ENCODE assay signal across 8 mouse cellular contexts in the genomic region with DNA sequence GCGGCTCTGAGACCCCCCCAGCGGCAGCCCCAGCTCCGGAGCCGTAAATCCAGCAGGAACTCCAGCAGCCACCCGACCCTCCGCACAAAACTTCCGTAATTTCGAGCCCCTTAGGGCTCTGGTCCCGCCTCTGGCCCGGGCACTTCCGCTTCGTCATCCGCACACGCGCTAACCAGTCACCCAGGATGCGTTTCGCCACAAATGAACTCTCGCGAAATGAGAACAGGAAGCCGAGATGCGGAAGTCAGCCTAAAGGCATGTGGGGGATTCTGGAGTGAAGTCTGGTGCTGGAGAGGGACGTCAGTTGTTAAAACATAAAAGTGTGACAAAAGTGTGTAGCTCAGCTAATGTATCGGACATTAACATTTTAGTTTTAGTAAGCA. TPM values are rescaled to one million over a fixed set of nuclear protein-coding genes. Genes with fewer than 3 reads are reported as not detected.
DNase-seq lines count a peak whose midpoint lies in the region; ATAC-seq lines count a peak whose summit lies in the region.

Vps4b (minus strand) TSS at position 187 of the 383 bp plus-strand sequence.

- peak within 1 kb of the TSS; percentile 62 for H3K4me2 ChIP-seq in hindbrain, embryonic 12.5 days (replicated peaks)

- peak within 1 kb of the TSS; percentile 100 for H3K4me3 ChIP-seq in hindbrain, embryonic 12.5 days

- ATAC-seq in hindbrain, embryonic 12.5 days (ENCODE audit: low FRiP score) = peak; percentile 99

- H3K27me3 ChIP-seq in hindbrain, embryonic 12.5 days = no peaks in the 10 kb centered on the region

- no peaks in the 10 kb centered on the region for H3K9me3 ChIP-seq in hindbrain, embryonic 12.5 days (replicated peaks)

- 0 out of 2 replicates have a peak, but pooled peaks cover 3% of the 10 kb centered on the region for H3K36me3 ChIP-seq in hindbrain, embryonic 12.5 days

- peaks cover 19% of the 10 kb centered on the region for H3K4me1 ChIP-seq in hindbrain, embryonic 12.5 days

- peak within 1 kb of the TSS; percentile 96 for H3K9ac ChIP-seq in hindbrain, embryonic 12.5 days

- WGBS in hindbrain, embryonic 12.5 days = under 1% methylated on average over 23 of the region's 23 CpGs

- DNase-seq in NIH3T3 (ENCODE audit: low read depth) = peak; percentile 98
- DNase-seq in cerebellum, postnatal 10 days = peak; percentile 93 to 95
- peak; percentile 89 to 91 for DNase-seq in frontal cortex, postnatal 10 days (ENCODE audit: low spot score in 2 of 2)
- DNase-seq in layer of hippocampus, postnatal 14 days (ENCODE audit: low spot score in 2 of 2) = peak; percentile 89 to 97
- DNase-seq in lung, postnatal 14 days = peak; percentile 93
- DNase-seq in retina, adult 2 months (ENCODE audit: low read depth, low spot score) = peak; percentile 88
- DNase-seq in thymus, postnatal 36 days = peak; percentile 87 to 93

- H3K27ac ChIP-seq in hindbrain, embryonic 12.5 days = peak within 1 kb of the TSS; percentile 90

RNA-seq across cellular contexts. Expression of gene Vps4b, which starts in this region (rescaled TPM):
- 67.7 and 74.1 TPM in 2 replicates for polyA plus RNA-seq in hindbrain, embryonic 12.5 days (2016; fragmentation: Nextera tagmentation; extraction: Ambion mirVana)
- total RNA-seq in layer of hippocampus, postnatal 14 days (2021) = 10 to 100 TPM; 49.7 to 52.7 TPM

Comparison
In these comparisons a context has a peak if more than half of its experiments do, and no peak if none do; other contexts are left out.
1. Peak in every context shown above with its lines: DNase-seq, ATAC-seq, H3K4me3 ChIP-seq and H3K27ac ChIP-seq.